ENCODE assay signal across 8 mouse cellular contexts in genomic region chr4:117494911-117495501, GRCm38 (mm10). TPM values are rescaled to one million over a fixed set of nuclear protein-coding genes. Genes with fewer than 3 reads are reported as not detected.
DNase-seq lines count a peak whose midpoint lies in the region; ATAC-seq and TF ChIP-seq lines count a peak whose summit lies in the region.

No protein-coding gene starts in this region.

- H3K9me3 ChIP-seq in embryonic facial prominence, embryonic 10.5 days: no peaks in the 10 kb centered on the region
- H3K9me3 ChIP-seq in heart, embryonic 16.5 days (replicated peaks; ENCODE audit: control insufficient read depth, low read length): no peaks in the 10 kb centered on the region
- H3K9me3 ChIP-seq in limb, embryonic 12.5 days: no peaks in the 10 kb centered on the region
- no peaks in the 10 kb centered on the region for H3K9me3 ChIP-seq in midbrain, embryonic 16.5 days (replicated peaks; ENCODE audit: control insufficient read depth, low read length, poor library complexity, severe bottlenecking)

- no peak for TF ChIP-seq POLR2A in testis, adult 2 months (IDR thresholded peaks at IDR 0.05; ENCODE audit: control insufficient read depth, low read depth, low read length)

- no peaks in the 10 kb centered on the region for H3K36me3 ChIP-seq in testis, adult 2 months (ENCODE audit: control insufficient read depth, insufficient read depth, low read length)
- H3K36me3 ChIP-seq in embryonic facial prominence, embryonic 10.5 days (replicated peaks): no peaks in the 10 kb centered on the region
- H3K36me3 ChIP-seq in heart, embryonic 16.5 days (ENCODE audit: control insufficient read depth, insufficient read depth): no peaks in the 10 kb centered on the region
- 0 out of 2 replicates have a peak, but pooled peaks cover 1% of the 10 kb centered on the region for H3K36me3 ChIP-seq in limb, embryonic 12.5 days
- no peaks in the 10 kb centered on the region for H3K36me3 ChIP-seq in midbrain, embryonic 16.5 days (ENCODE audit: control insufficient read depth, insufficient read depth, low read length)

- ATAC-seq in heart, embryonic 16.5 days (replicated peaks; ENCODE audit: extremely low read depth, insufficient read depth, low FRiP score): peak; percentile 28; the same call in 1 of the 2 replicates
- no peak for ATAC-seq in limb, embryonic 12.5 days (ENCODE audit: insufficient number of reproducible peaks, insufficient read depth, low FRiP score, low TSS enrichment, low read depth)
- no peak for ATAC-seq in midbrain, embryonic 16.5 days
- no peak for ATAC-seq in frontal cortex, adult (ENCODE audit: low TSS enrichment)

- H3K27me3 ChIP-seq in testis, adult 2 months (ENCODE audit: control insufficient read depth, insufficient read depth, low read length): peaks cover 8% of the 10 kb centered on the region
- H3K27me3 ChIP-seq in embryonic facial prominence, embryonic 10.5 days (replicated peaks; ENCODE audit: low read depth, poor library complexity, severe bottlenecking): peaks cover 80% of the 10 kb centered on the region
- H3K27me3 ChIP-seq in heart, embryonic 16.5 days (ENCODE audit: control insufficient read depth, insufficient read depth, low read length): peaks cover 39% of the 10 kb centered on the region
- H3K27me3 ChIP-seq in limb, embryonic 12.5 days: peaks cover 37% of the 10 kb centered on the region
- peaks cover 32% of the 10 kb centered on the region for H3K27me3 ChIP-seq in midbrain, embryonic 16.5 days (ENCODE audit: control insufficient read depth, insufficient read depth, low read depth, low read length)

- 0 out of 2 replicates have a peak overlapping the region, but pooled peaks have one; percentile 11 for H3K27ac ChIP-seq in testis, adult 2 months (ENCODE audit: control insufficient read depth, insufficient read depth, low read depth, low read length)
- H3K27ac ChIP-seq in embryonic facial prominence, embryonic 10.5 days (replicated peaks): peak overlapping the region; percentile 81
- H3K27ac ChIP-seq in heart, embryonic 16.5 days (ENCODE audit: low read length): no peak overlapping the region
- H3K27ac ChIP-seq in limb, embryonic 12.5 days: peak overlapping the region; percentile 94
- peak overlapping the region; percentile 82 for H3K27ac ChIP-seq in midbrain, embryonic 16.5 days (ENCODE audit: low read length)

- WGBS in embryonic facial prominence, embryonic 10.5 days: under 1% methylated on average over 47 of the region's 47 CpGs
- WGBS in heart, embryonic 16.5 days: under 1% methylated on average over 47 of the region's 47 CpGs
- WGBS in limb, embryonic 12.5 days: 1% methylated on average over 46 of the region's 47 CpGs
- WGBS in midbrain, embryonic 16.5 days: 1% methylated on average over 46 of the region's 47 CpGs

- peak overlapping the region; percentile 30 for H3K9ac ChIP-seq in heart, embryonic 16.5 days (ENCODE audit: low read length)
- H3K9ac ChIP-seq in limb, embryonic 12.5 days (replicated peaks): peak overlapping the region; percentile 87
- H3K9ac ChIP-seq in midbrain, embryonic 16.5 days (ENCODE audit: low read depth, low read length): peak overlapping the region; percentile 40

- peak overlapping the region; percentile 75 for H3K4me3 ChIP-seq in testis, adult 2 months (ENCODE audit: control insufficient read depth, low read depth, low read length)
- H3K4me3 ChIP-seq in embryonic facial prominence, embryonic 10.5 days: peak overlapping the region; percentile 63
- H3K4me3 ChIP-seq in heart, embryonic 16.5 days (ENCODE audit: low read length): peak overlapping the region; percentile 55
- peak overlapping the region; percentile 64 for H3K4me3 ChIP-seq in limb, embryonic 12.5 days (replicated peaks)
- H3K4me3 ChIP-seq in midbrain, embryonic 16.5 days (ENCODE audit: low read depth, low read length): peak overlapping the region; percentile 42

- no peak for TF ChIP-seq CTCF in testis, adult 2 months (IDR thresholded peaks at IDR 0.05; ENCODE audit: control insufficient read depth, insufficient read depth, insufficient replicate concordance, low read depth, low read length)

- peaks cover 24% of the 10 kb centered on the region for H3K4me1 ChIP-seq in testis, adult 2 months (ENCODE audit: control insufficient read depth, insufficient read depth, low read length)
- H3K4me1 ChIP-seq in embryonic facial prominence, embryonic 10.5 days: peaks cover 36% of the 10 kb centered on the region
- peaks cover 23% of the 10 kb centered on the region for H3K4me1 ChIP-seq in heart, embryonic 16.5 days (ENCODE audit: control insufficient read depth, insufficient read depth, low read length)
- peaks cover 27% of the 10 kb centered on the region for H3K4me1 ChIP-seq in limb, embryonic 12.5 days (replicated peaks)
- peaks cover 28% of the 10 kb centered on the region for H3K4me1 ChIP-seq in midbrain, embryonic 16.5 days (ENCODE audit: control insufficient read depth, insufficient read depth, low read length)

- no peak for DNase-seq in testis, postnatal 10 days (ENCODE audit: low spot score)
- peak; percentile 74 for DNase-seq in embryonic facial prominence, embryonic 10.5 days (ENCODE audit: low spot score)
- DNase-seq in adipocyte (ENCODE audit: low spot score): no peak

- H3K4me2 ChIP-seq in heart, embryonic 16.5 days (ENCODE audit: low read depth, low read length): peak overlapping the region; percentile 97
- peak overlapping the region; percentile 91 for H3K4me2 ChIP-seq in limb, embryonic 12.5 days
- peak overlapping the region; percentile 61 for H3K4me2 ChIP-seq in midbrain, embryonic 16.5 days (ENCODE audit: low read length)

RNA-seq across cellular contexts. Expression of gene Rnf220, which starts 1.8 kb away (rescaled TPM):
- 146 and 153 TPM in 2 replicates for polyA plus RNA-seq in testis, adult 2 months (2012; rRNA removed)
- 94.6 and 94.8 TPM in 2 replicates for polyA plus RNA-seq in embryonic facial prominence, embryonic 10.5 days (2016; fragmentation: Nextera tagmentation; extraction: Ambion mirVana)
- polyA plus RNA-seq in heart, embryonic 16.5 days (2015; fragmentation: Nextera tagmentation; extraction: Ambion mirVana): 41.5 and 45.4 TPM in 2 replicates
- 112 and 119 TPM in 2 replicates for polyA plus RNA-seq in limb, embryonic 12.5 days (2016; fragmentation: Nextera tagmentation; extraction: Ambion mirVana)
- polyA plus RNA-seq in midbrain, embryonic 16.5 days (2015; fragmentation: Nextera tagmentation; extraction: Ambion mirVana): 137 and 150 TPM in 2 replicates

RNA-seq across cellular contexts. Expression of gene Eri3, which starts 55.2 kb away (rescaled TPM):
- polyA plus RNA-seq in testis, adult 2 months (2012; rRNA removed): 76.7 and 84.3 TPM in 2 replicates
- 121 and 132 TPM in 2 replicates for polyA plus RNA-seq in embryonic facial prominence, embryonic 10.5 days (2016; fragmentation: Nextera tagmentation; extraction: Ambion mirVana)
- 93.5 and 94.5 TPM in 2 replicates for polyA plus RNA-seq in heart, embryonic 16.5 days (2015; fragmentation: Nextera tagmentation; extraction: Ambion mirVana)
- 161 and 166 TPM in 2 replicates for polyA plus RNA-seq in limb, embryonic 12.5 days (2016; fragmentation: Nextera tagmentation; extraction: Ambion mirVana)
- 256 and 282 TPM in 2 replicates for polyA plus RNA-seq in midbrain, embryonic 16.5 days (2015; fragmentation: Nextera tagmentation; extraction: Ambion mirVana)

Comparison
In these comparisons a context has a peak if more than half of its experiments do, and no peak if none do; other contexts are left out.
1. H3K9ac ChIP-seq: peak in every context shown above with its lines; median percentile 87 in limb, embryonic 12.5 days; 40 in midbrain, embryonic 16.5 days; 30 in heart, embryonic 16.5 days.